Mouse (Mus musculus) hindbrain, embryonic 11.5 days (tissue): ENCODE data around the gene Pigq. TPM values are rescaled to one million over a fixed set of nuclear protein-coding genes. Genes with fewer than 3 reads are reported as not detected.

Experiments used
- ATAC-seq: fragments of 200-750 bp; cut with Nextera tagmentation; 2 replicates; pipeline ENCODE4 v1.8.0; 2017; ENCODE audit warnings: mild to moderate bottlenecking, moderate TSS enrichment, moderate library complexity; ENCODE audit not compliant: low FRiP score
- DNase-seq: peaks from one replicate; pipeline ENCODE4 v3.0.0-alpha.2; 2015; ENCODE audit warnings: low spot score
- H3K27ac ChIP-seq: fragments of 300-500 bp; sonication (generic); 2 replicates; pipeline ENCODE4 v1.5.1; 2014; ENCODE audit warnings: mild to moderate bottlenecking, low read depth, low read length
- H3K27me3 ChIP-seq: fragments of 300-500 bp; sonication (generic); 2 replicates; pipeline ENCODE4 v1.6.1; 2014; ENCODE audit warnings: mild to moderate bottlenecking, low read length, moderate library complexity, mixed read lengths; ENCODE audit not compliant: control insufficient read depth, insufficient read depth
- H3K36me3 ChIP-seq: fragments of 300-500 bp; sonication (generic); 2 replicates; pipeline ENCODE4 v1.6.1; 2014; ENCODE audit warnings: mild to moderate bottlenecking, low read length, moderate library complexity, mixed read lengths; ENCODE audit not compliant: control insufficient read depth, insufficient read depth
- H3K4me1 ChIP-seq: fragments of 300-500 bp; sonication (generic); replicated peaks from 2 replicates; pipeline ENCODE4 v1.6.1; 2014; ENCODE audit warnings: low read length, mixed read lengths; ENCODE audit not compliant: control insufficient read depth, insufficient read depth
- H3K4me2 ChIP-seq: fragments of 300-500 bp; sonication (generic); replicated peaks from 2 replicates; pipeline ENCODE4 v1.6.1; 2014; ENCODE audit warnings: mild to moderate bottlenecking, low read depth, low read length
- H3K4me3 ChIP-seq: fragments of 300-500 bp; sonication (generic); 2 replicates; pipeline ENCODE4 v1.5.1; 2014; ENCODE audit warnings: low read depth, low read length
- H3K9ac ChIP-seq: fragments of 300-500 bp; sonication (generic); 2 replicates; pipeline ENCODE4 v1.6.1; 2014; ENCODE audit warnings: low read depth, low read length
- H3K9me3 ChIP-seq: fragments of 300-500 bp; sonication (generic); 2 replicates; pipeline ENCODE4 v1.6.1; 2016; ENCODE audit warnings: low read length; ENCODE audit not compliant: control insufficient read depth
- WGBS: fragments of 180-500 bp; shearing (Covaris S2); extraction: QIAGEN DNeasy Blood & Tissue Kit; methylation state at CpG from one replicate; pipeline ENCODE4 v1.1.7; 2014; 5-methylcytosine and 5-hydroxymethylcytosine counted together
- polyA plus RNA-seq: library from polyadenylated mRNA; unstranded; fragments of >200 nt; fragmentation: Nextera tagmentation; extraction: Ambion mirVana; gene quantifications from 2 replicates; pipeline ENCODE4 v1.2.1, GENCODE M21; 2014

Gene Pigq
- polyA plus RNA-seq, 1 experiment from 2014 or later, result 47.4 TPM

DNA sequence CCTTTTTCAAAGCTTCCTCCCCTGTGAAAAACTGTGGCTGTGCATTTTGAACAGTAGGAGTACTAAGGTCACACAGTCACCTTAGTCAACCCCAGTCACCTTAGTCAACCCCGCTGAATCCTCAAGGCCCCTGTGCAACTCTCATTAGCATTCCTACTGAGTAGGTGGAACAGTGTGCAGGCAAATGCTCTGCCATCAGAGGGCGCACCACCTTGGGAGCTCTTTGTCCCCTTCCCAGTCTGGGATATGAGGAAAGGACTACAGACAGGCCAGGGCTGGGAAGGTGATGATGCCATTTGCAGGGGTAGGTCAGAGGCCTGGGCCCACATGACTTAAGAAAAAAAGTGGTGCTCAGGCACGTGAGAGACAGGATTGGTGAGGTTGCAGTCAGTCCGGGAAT lies 65.5 kb downstream of the Pigq start:
- no peaks in the 10 kb centered on the region for H3K9me3 ChIP-seq
- no peak for ATAC-seq
- peak; percentile 56 for DNase-seq
- no peak overlapping the region for H3K4me2 ChIP-seq
- H3K4me3 ChIP-seq, result no peak overlapping the region
- 44% methylated on average over 4 of the region's 4 CpGs for WGBS
- no peaks in the 10 kb centered on the region for H3K36me3 ChIP-seq
- no peaks in the 10 kb centered on the region for H3K27me3 ChIP-seq
- no peak overlapping the region for H3K9ac ChIP-seq
- H3K4me1 ChIP-seq, result peaks cover 21% of the 10 kb centered on the region
- no peak overlapping the region for H3K27ac ChIP-seq

GRCm38 (mm10) chr17:25878611-25879180 lies 66.0 kb downstream of the Pigq start:
- Histone ChIP-seq H3K27me3 (no peaks in the 10 kb centered on the region), H3K4me3 (no peak overlapping the region), H3K4me2 (no peak overlapping the region), H3K4me1 (peaks cover 21% of the 10 kb centered on the region), H3K9me3 (no peaks in the 10 kb centered on the region), H3K9ac (no peak overlapping the region), H3K36me3 (no peaks in the 10 kb centered on the region), H3K27ac (no peak overlapping the region)
- ATAC-seq, result no peak
- whole genome bisulfite sequencing, result 87% methylated on average over 19 of the region's 19 CpGs
- DNase-seq, result no peak

DNA sequence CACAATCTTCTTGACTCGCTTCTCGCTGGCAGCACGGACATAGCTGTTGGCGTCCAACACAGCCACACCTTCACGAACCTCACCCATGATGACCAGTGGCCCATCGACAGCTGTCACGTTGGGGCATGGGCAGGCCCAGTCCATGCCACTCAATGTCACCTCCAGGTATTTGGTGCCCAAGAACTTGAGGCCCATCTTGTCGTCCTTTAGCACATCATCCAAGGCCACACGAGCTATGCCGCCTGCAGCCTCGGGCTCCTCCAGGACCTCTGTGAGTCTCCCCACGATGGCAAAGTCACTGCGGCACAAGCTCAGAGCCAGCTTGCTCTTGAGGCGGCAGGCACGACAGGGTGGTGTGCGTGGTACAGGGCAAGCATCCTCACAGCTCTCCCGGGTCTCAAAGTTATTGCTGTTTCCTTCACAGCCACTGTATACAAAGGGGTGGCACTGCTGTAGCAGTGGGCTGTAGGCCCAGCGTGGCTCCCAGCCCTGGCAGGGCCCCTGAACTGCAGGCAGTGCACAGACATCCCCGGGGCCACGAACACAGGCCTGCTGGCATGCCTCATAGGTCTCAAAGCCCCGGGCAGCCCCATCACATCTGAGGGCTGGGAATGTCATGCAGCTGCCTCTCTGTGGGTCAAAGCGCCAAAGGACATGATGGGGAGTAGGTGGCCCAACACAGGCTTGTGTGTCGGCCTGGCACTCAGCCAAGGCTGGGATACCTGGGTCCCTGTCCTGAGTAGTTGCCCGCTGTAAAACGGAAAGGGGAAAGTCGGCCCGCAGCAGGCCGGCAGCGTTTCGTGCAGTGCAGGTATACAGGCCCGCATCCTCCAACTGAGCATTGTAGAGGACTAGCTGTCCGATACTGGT lies 66.8 kb downstream of the Pigq start:
- WGBS, result 92% methylated on average over 32 of the region's 32 CpGs
- H3K4me3 ChIP-seq, result no peak overlapping the region
- H3K4me2 ChIP-seq, result no peak overlapping the region
- no peaks in the 10 kb centered on the region for H3K36me3 ChIP-seq
- DNase-seq (no peak), ATAC-seq (no peak)
- H3K4me1 ChIP-seq, result peaks cover 21% of the 10 kb centered on the region
- no peak overlapping the region for H3K27ac ChIP-seq
- H3K9ac ChIP-seq, result no peak overlapping the region
- H3K27me3 ChIP-seq, result no peaks in the 10 kb centered on the region
- no peaks in the 10 kb centered on the region for H3K9me3 ChIP-seq

DNA sequence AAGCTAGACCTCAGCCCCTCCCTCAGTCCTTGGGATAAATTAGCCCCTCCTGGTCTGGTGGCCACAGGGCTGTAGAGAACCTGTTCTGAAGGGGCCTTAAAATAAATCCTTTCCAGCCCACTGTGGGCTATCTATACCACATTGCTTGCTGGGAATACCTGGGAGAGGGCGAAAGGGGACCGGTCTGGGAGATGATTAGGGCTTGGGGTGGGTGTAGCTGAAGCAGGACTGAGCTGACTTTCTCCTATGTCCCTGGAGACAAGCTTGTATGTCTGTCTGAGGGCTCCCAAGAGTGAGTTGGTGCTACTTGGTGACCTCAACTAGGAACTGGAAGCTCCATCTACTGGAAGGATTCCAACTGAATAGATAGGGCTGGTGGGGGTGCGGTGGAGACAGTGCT lies 67.7 kb downstream of the Pigq start:
- Histone ChIP-seq H3K4me3 (no peak overlapping the region), H3K4me2 (0 out of 2 replicates have a peak overlapping the region, but pooled peaks have one; percentile 5), H3K4me1 (peaks cover 19% of the 10 kb centered on the region), H3K36me3 (no peaks in the 10 kb centered on the region), H3K9ac (no peak overlapping the region), H3K27me3 (no peaks in the 10 kb centered on the region), H3K27ac (no peak overlapping the region), H3K9me3 (no peaks in the 10 kb centered on the region)
- WGBS, result 95% methylated on average over 3 of the region's 3 CpGs
- ATAC-seq (no peak), DNase-seq (no peak)

Other genes with a start within 250 kb of the Pigq start
- gene Gng13, start 227.8 kb downstream of the Pigq start, polyA plus RNA-seq, result 1.8 and 2.5 TPM in 2 replicates
- gene Chtf18, start 217.5 kb downstream of the Pigq start, polyA plus RNA-seq, result 11.9 and 14.4 TPM in 2 replicates
- gene Rpusd1, start 217.3 kb downstream of the Pigq start, polyA plus RNA-seq, result 17.2 and 18.0 TPM in 2 replicates
- gene Mslnl, start 208.9 kb downstream of the Pigq start, polyA plus RNA-seq, result not detected in 2 replicates
- gene Msln, start 190.6 kb downstream of the Pigq start, polyA plus RNA-seq, result 0.25 TPM in 1 of 2 replicates, not detected in the other
- 19.9 and 23.2 TPM in 2 replicates for gene Narfl, start 171.2 kb downstream of the Pigq start, polyA plus RNA-seq
- 63.6 and 70.3 TPM in 2 replicates for gene Haghl, start 159.3 kb downstream of the Pigq start, polyA plus RNA-seq
- 0.42 TPM in 1 of 2 replicates, not detected in the other for gene Ccdc78, start 158.4 kb downstream of the Pigq start, polyA plus RNA-seq
- gene Fam173a, start 152.0 kb downstream of the Pigq start, polyA plus RNA-seq, result 64.8 and 70.9 TPM in 2 replicates
- gene AC134908.4, start 149.3 kb downstream of the Pigq start, polyA plus RNA-seq, result 0.56 TPM in 1 of 2 replicates, not detected in the other
- 16.9 and 24.1 TPM in 2 replicates for gene Metrn, start 147.8 kb downstream of the Pigq start, polyA plus RNA-seq
- 12.2 and 15.0 TPM in 2 replicates for gene Fbxl16, start 135.9 kb downstream of the Pigq start, polyA plus RNA-seq
- gene Wdr24, start 121.3 kb downstream of the Pigq start, polyA plus RNA-seq, result 22.0 and 23.5 TPM in 2 replicates
- 46.3 and 54.0 TPM in 2 replicates for gene Jmjd8, start 116.1 kb downstream of the Pigq start, polyA plus RNA-seq
- 290 and 306 TPM in 2 replicates for gene Stub1, start 111.5 kb downstream of the Pigq start, polyA plus RNA-seq
- gene Rhbdl1, start 107.6 kb downstream of the Pigq start, polyA plus RNA-seq, result 3.1 TPM in 2 replicates
- gene Gm20683, start 103.2 kb downstream of the Pigq start, polyA plus RNA-seq, result 1.3 and 1.7 TPM in 2 replicates
- gene Rhot2, start 100.1 kb downstream of the Pigq start, polyA plus RNA-seq, result 7.9 and 9.3 TPM in 2 replicates
- 13.4 and 14.3 TPM in 2 replicates for gene Wdr90, start 83.4 kb downstream of the Pigq start, polyA plus RNA-seq
- 7.0 and 8.3 TPM in 2 replicates for gene Mcrip2, start 76.2 kb downstream of the Pigq start, polyA plus RNA-seq
- 53.2 and 56.6 TPM in 2 replicates for gene Mettl26, start 69.9 kb downstream of the Pigq start, polyA plus RNA-seq
- gene Wfikkn1, start 64.1 kb downstream of the Pigq start, polyA plus RNA-seq, result 0.71 and 1.3 TPM in 2 replicates
- gene Rab40c, start 25.2 kb downstream of the Pigq start, polyA plus RNA-seq, result 19.1 and 19.5 TPM in 2 replicates
- gene Nhlrc4, start within 50 bp of the Pigq start, polyA plus RNA-seq, result 0.15 and 0.27 TPM in 2 replicates
- gene A930017K11Rik, start 7.6 kb upstream of the Pigq start, polyA plus RNA-seq, result 0.18 and 0.19 TPM in 2 replicates
- 19.5 and 20.3 TPM in 2 replicates for gene Capn15, start 40.9 kb upstream of the Pigq start, polyA plus RNA-seq
- gene Rab11fip3, start 124.6 kb upstream of the Pigq start, polyA plus RNA-seq, result 19.6 and 20.4 TPM in 2 replicates
- gene Decr2, start 145.4 kb upstream of the Pigq start, polyA plus RNA-seq, result 20.4 and 24.7 TPM in 2 replicates
- gene Nme4, start 150.7 kb upstream of the Pigq start, polyA plus RNA-seq, result 60.3 and 62.6 TPM in 2 replicates
- 1.0 and 1.1 TPM in 2 replicates for gene Tmem8, start 168.4 kb upstream of the Pigq start, polyA plus RNA-seq
- 244 TPM in 2 replicates for gene Mrpl28, start 178.6 kb upstream of the Pigq start, polyA plus RNA-seq
- 8.6 and 12.4 TPM in 2 replicates for gene Axin1, start 193.8 kb upstream of the Pigq start, polyA plus RNA-seq